Mouse (Mus musculus): Measurements from ENCODE around the gene Fam227b.

Fam227b gene

GRCm38 (mm10) chr2:125975808-125976345 is 175.9 kb downstream of the Fam227b start:
- DNase-seq = peak; percentile 5

DNA sequence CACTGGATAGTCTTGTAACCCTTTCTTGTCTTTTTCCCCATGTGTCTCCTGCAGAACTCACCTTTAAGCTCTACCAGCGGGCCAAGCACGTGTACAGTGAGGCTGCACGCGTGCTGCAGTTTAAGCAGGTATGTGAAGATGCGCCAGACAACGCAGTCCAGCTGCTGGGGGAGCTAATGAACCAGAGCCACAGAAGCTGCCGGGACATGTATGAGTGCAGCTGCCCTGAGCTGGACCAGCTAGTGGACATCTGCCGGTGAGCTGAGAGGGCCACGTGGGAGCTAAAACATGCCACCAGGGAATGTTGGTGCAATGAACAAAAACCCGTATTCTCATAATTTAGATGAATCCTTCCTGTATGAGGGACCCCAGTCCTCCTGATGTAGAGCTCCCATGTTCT is 176.6 kb downstream of the Fam227b start:
- DNase-seq = no peak

- DNase-seq = no peak
Measured at GRCm38 (mm10) chr2:125973207-125973606, 178.6 kb downstream of the Fam227b start.

GRCm38 (mm10) chr2:125968811-125969210 is 183.0 kb downstream of the Fam227b start:
- DNase-seq = no peak

- DNase-seq = no peak
Measured at GRCm38 (mm10) chr2:125948195-125948594, 203.6 kb downstream of the Fam227b start.

DNA sequence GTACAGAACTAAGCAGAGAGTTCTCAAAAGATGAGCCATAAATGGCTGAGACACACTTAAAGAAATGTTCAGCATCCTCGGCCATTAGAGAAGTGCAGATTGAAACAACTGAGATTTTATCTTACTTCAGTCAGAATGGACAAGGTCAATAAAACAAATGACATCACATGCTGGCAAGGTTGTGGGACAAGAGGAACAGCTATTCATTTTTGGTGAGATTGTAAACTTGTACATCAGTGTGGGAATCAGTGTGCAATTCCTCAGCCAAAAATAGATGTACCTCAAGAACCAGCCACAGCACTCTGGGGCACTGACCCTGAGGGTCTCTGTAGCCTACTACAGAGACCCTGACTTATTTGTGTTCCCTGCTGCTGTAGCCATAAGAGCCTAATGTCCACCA is 208.5 kb downstream of the Fam227b start:
- DNase-seq = peak; percentile 14

DNA sequence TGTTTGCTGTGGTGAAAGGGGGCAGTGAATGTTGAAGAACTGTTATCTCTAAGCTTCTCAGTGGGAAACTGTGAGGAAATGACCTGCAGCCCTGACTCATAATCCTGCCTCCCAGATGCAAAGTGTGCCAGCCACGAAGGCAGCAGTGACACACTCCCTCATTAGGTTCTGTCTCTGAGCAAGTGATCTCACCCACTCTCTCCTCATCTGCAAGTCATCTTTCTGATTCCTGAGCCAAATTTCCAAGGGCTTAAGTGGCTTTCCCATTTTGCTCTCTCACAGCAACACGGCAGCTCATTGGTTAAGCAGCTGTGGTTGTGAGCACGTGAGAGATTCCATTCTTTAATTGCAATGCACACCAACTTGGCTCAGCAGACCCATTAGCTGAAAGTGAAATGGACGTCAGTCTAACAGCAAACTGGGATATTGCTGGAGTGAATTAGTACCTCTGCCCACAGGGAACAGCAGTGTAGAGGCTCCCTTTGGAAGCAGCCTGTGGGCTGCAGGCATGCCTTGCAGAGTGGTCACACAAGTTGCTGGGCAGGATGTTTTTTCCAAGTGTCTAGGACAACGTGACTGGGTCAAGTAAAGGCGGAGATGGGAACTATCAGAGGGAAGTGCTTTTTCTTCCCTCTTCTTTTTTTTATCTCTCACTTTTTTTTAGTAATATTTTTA is 210.6 kb downstream of the Fam227b start:
- no peak for DNase-seq

- DNase-seq = no peak
Measured at GRCm38 (mm10) chr2:125938993-125939642, 212.7 kb downstream of the Fam227b start.

DNA sequence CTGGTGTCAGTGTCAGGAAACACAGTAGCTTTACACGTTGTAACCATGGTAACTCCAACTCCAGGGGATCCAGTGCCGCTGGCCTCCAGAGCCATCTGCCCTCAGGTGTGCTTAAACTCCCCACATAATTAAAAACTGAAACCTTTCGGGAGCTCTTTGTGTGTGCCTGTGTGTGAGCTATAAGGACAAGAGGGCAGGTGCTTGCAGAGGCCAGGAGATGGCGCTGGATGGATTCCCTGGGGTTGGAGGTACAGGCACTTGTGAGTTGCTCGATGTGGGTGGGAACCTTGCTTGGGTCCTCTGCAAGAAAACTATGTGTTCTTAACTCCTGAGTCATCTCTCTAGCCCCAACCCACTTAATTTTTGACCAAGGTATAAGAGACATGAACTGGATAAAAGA is 215.4 kb downstream of the Fam227b start:
- DNase-seq = no peak

GRCm38 (mm10) chr2:125933977-125934376 is 217.8 kb downstream of the Fam227b start:
- DNase-seq = no peak
